Mouse (Mus musculus) midbrain, embryonic 14.5 days (tissue): ENCODE measurements at regions not wholly inside any gene's neighbourhood (a gene's known extent, or its start where the extent isn't known, plus 50 kb on each side); places are given as distances from the start of the nearest gene placed in this dataset.

Experiments
- ATAC-seq: fragments of 200-750 bp; cut with Nextera tagmentation; 2 replicates; pipeline ENCODE4 v1.8.0; 2017; ENCODE audit warnings: moderate number of reproducible peaks, moderate library complexity; ENCODE audit not compliant: low FRiP score, low TSS enrichment
- DNase-seq: peaks from one replicate; pipeline ENCODE4 v3.0.0-alpha.2; 2015
- H3K27ac ChIP-seq: fragments of 300-500 bp; sonication (generic); replicated peaks from 2 replicates; pipeline ENCODE4 v1.5.1; 2014; ENCODE audit warnings: mild to moderate bottlenecking, low read depth, low read length, moderate library complexity
- H3K27me3 ChIP-seq: fragments of 300-500 bp; sonication (generic); 2 replicates; pipeline ENCODE4 v1.6.1; 2014; ENCODE audit warnings: low read length, control low read depth, mixed read lengths; ENCODE audit not compliant: control insufficient read depth, insufficient read depth
- H3K36me3 ChIP-seq: fragments of 300-500 bp; sonication (generic); 2 replicates; pipeline ENCODE4 v1.6.1; 2014; ENCODE audit warnings: low read length, control low read depth; ENCODE audit not compliant: control insufficient read depth, insufficient read depth
- H3K4me1 ChIP-seq: fragments of 300-500 bp; sonication (generic); 2 replicates; pipeline ENCODE4 v1.6.1; 2014; ENCODE audit warnings: mild to moderate bottlenecking, antibody characterized with exemption, low read length, control low read depth; ENCODE audit not compliant: control insufficient read depth, insufficient read depth
- H3K4me2 ChIP-seq: fragments of 300-500 bp; sonication (generic); 2 replicates; pipeline ENCODE4 v1.6.1; 2014; ENCODE audit warnings: mild to moderate bottlenecking, low read length, moderate library complexity
- H3K4me3 ChIP-seq: fragments of 300-500 bp; sonication (generic); replicated peaks from 2 replicates; pipeline ENCODE4 v1.5.1; 2014; ENCODE audit warnings: low read depth, low read length
- H3K9ac ChIP-seq: fragments of 300-500 bp; sonication (generic); replicated peaks from 2 replicates; pipeline ENCODE4 v1.6.1; 2014; ENCODE audit warnings: mild to moderate bottlenecking, low read length, moderate library complexity
- H3K9me3 ChIP-seq: fragments of 300-500 bp; sonication (generic); 2 replicates; pipeline ENCODE4 v1.6.1; 2016; ENCODE audit warnings: low read length, control low read depth, mixed read lengths; ENCODE audit not compliant: control insufficient read depth
- WGBS: fragments of 180-500 bp; shearing (Covaris S2); extraction: QIAGEN DNeasy Blood & Tissue Kit; methylation state at CpG from one replicate; pipeline ENCODE4 v1.1.7; 2014; 5-methylcytosine and 5-hydroxymethylcytosine counted together

GRCm38 (mm10) chr12:65680335-65680734 is 455.0 kb downstream of the Wdr20rt start:
- Histone ChIP-seq H3K4me1 (no peaks in the 10 kb centered on the region), H3K9me3 (no peaks in the 10 kb centered on the region), H3K27ac (no peak overlapping the region), H3K4me3 (no peak overlapping the region), H3K9ac (no peak overlapping the region), H3K27me3 (no peaks in the 10 kb centered on the region), H3K36me3 (no peaks in the 10 kb centered on the region), H3K4me2 (no peak overlapping the region)
- ATAC-seq (no peak), DNase-seq (no peak)
- 74% methylated on average over 2 of the region's 2 CpGs for WGBS

GRCm38 (mm10) chr12:65681826-65682225 is 456.5 kb downstream of the Wdr20rt start:
- WGBS, result 90% methylated on average over 6 of the region's 6 CpGs
- no peak overlapping the region for H3K4me2 ChIP-seq
- no peak for DNase-seq

DNA sequence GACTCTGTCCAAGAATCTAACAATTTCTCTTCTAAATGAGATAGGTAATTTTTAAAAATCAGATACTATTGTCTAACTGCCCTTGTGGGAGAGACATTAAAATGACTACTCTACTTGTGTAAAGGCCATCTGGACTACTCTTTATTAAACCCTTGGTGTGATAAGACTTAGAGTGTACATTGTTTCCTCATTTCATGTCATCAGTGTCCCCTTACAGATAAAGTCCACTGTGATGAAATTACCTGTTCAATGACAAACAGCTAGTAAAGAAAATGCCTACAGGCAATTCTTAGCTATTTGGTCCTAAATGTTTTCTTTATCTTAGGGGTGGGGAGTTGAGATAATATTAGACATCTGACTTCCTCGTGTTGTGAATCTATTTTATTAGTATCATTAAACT is 479.7 kb downstream of the Wdr20rt start:
- no peak overlapping the region for H3K9ac ChIP-seq
- no peak for ATAC-seq
- 67% methylated on average over 1 of the region's 1 CpGs for WGBS
- no peaks in the 10 kb centered on the region for H3K36me3 ChIP-seq
- H3K4me3 ChIP-seq, result no peak overlapping the region
- H3K4me1 ChIP-seq, result no peaks in the 10 kb centered on the region
- no peaks in the 10 kb centered on the region for H3K9me3 ChIP-seq
- no peak overlapping the region for H3K4me2 ChIP-seq
- no peak for DNase-seq
- H3K27me3 ChIP-seq, result no peaks in the 10 kb centered on the region
- no peak overlapping the region for H3K27ac ChIP-seq

More at GRCm38 (mm10) chr12:65681826-65682225, 456.5 kb downstream of the Wdr20rt start:
- Histone ChIP-seq H3K9ac (no peak overlapping the region), H3K36me3 (no peaks in the 10 kb centered on the region), H3K9me3 (no peaks in the 10 kb centered on the region), H3K27ac (no peak overlapping the region), H3K27me3 (no peaks in the 10 kb centered on the region), H3K4me1 (no peaks in the 10 kb centered on the region), H3K4me3 (no peak overlapping the region)
- no peak for ATAC-seq

- no peaks in the 10 kb centered on the region for H3K36me3 ChIP-seq
- 31% methylated on average over 2 of the region's 2 CpGs for WGBS
- no peak overlapping the region for H3K4me3 ChIP-seq
- DNase-seq, result no peak
- no peak for ATAC-seq
- H3K9me3 ChIP-seq, result no peaks in the 10 kb centered on the region
- no peaks in the 10 kb centered on the region; the same call in 1 of the 2 replicates for H3K27me3 ChIP-seq
- no peak overlapping the region for H3K4me2 ChIP-seq
- H3K9ac ChIP-seq, result no peak overlapping the region
- H3K27ac ChIP-seq, result no peak overlapping the region
- H3K4me1 ChIP-seq, result no peaks in the 10 kb centered on the region
Observed at GRCm38 (mm10) chr12:65712304-65712703, 487.0 kb downstream of the Wdr20rt start.
